Mouse (Mus musculus) urinary bladder, postnatal 10 days (tissue): ENCODE results near the gene Fam19a3.
"Not testable (repeated sequence)": the region's sequence is repeated elsewhere in the genome, so short reads cannot be mapped to it uniquely, and the experiment has no call there.

ENCODE experiments used
- DNase-seq: peaks from one replicate; pipeline ENCODE4 v3.0.0; 2022; ENCODE audit warnings: low spot score

Fam19a3 gene

GRCm38 (mm10) chr3:104781471-104781903, at the start of gene Fam19a3:
TSS of gene Fam19a3 (minus strand) at chr3:104781840.
- no peak for DNase-seq

GRCm38 (mm10) chr3:104822413-104822812, 40.8 kb upstream of the Fam19a3 start:
- no peak for DNase-seq

GRCm38 (mm10) chr3:104820426-104820825, 38.8 kb upstream of the Fam19a3 start:
- DNase-seq, result no peak

- no peak for DNase-seq
These were observed 37.1 kb upstream of the Fam19a3 start for GRCm38 (mm10) chr3:104818749-104819134.

- no peak for DNase-seq
These were observed 36.5 kb upstream of the Fam19a3 start, which contains the start of gene Mov10 for GRCm38 (mm10) chr3:104817991-104818748. TSS of gene Mov10 (minus strand) at chr3:104818563.

- no peak for DNase-seq
These were observed 35.9 kb upstream of the Fam19a3 start for GRCm38 (mm10) chr3:104817481-104817990.

GRCm38 (mm10) chr3:104816130-104816529, 34.5 kb upstream of the Fam19a3 start:
- no peak for DNase-seq

- DNase-seq, result no peak
These were observed 33.7 kb upstream of the Fam19a3 start for GRCm38 (mm10) chr3:104815346-104815745.

GRCm38 (mm10) chr3:104814746-104815145, 33.1 kb upstream of the Fam19a3 start:
- DNase-seq, result no peak

GRCm38 (mm10) chr3:104813227-104813626, 31.6 kb upstream of the Fam19a3 start:
- DNase-seq, result not testable (repeated sequence)

- no peak for DNase-seq
These were observed 30.6 kb upstream of the Fam19a3 start for GRCm38 (mm10) chr3:104812254-104812653.

- DNase-seq, result no peak
These were observed 30.1 kb upstream of the Fam19a3 start for GRCm38 (mm10) chr3:104811752-104812151.

- no peak for DNase-seq
These were observed 23.9 kb upstream of the Fam19a3 start for GRCm38 (mm10) chr3:104805539-104805938.

GRCm38 (mm10) chr3:104804312-104804711, 22.7 kb upstream of the Fam19a3 start:
- no peak for DNase-seq

GRCm38 (mm10) chr3:104801481-104801880, 19.8 kb upstream of the Fam19a3 start:
- no peak for DNase-seq

GRCm38 (mm10) chr3:104800681-104801080, 19.0 kb upstream of the Fam19a3 start:
- no peak for DNase-seq

GRCm38 (mm10) chr3:104796430-104797082, 14.9 kb upstream of the Fam19a3 start:
- no peak for DNase-seq

- no peak for DNase-seq
These were observed 14.2 kb upstream of the Fam19a3 start for GRCm38 (mm10) chr3:104795661-104796340.

GRCm38 (mm10) chr3:104794953-104795470, 13.4 kb upstream of the Fam19a3 start:
- DNase-seq, result no peak

- peak; percentile 77 for DNase-seq
These were observed 12.5 kb upstream of the Fam19a3 start for GRCm38 (mm10) chr3:104793871-104794828.
